Mouse (Mus musculus) C2C12 (cell line): ENCODE data around the gene Cstf1. TPM values are rescaled to one million over a fixed set of nuclear protein-coding genes. Genes with fewer than 3 reads are reported as not detected.

Experiments
- H3K27me3 ChIP-seq: one replicate; pipeline ENCODE4 v1.6.1; 2011; ENCODE audit not compliant: control insufficient read depth, insufficient read depth, insufficient read length
- H3K36me3 ChIP-seq: one replicate; pipeline ENCODE4 v1.6.1; 2011; ENCODE audit not compliant: control insufficient read depth, insufficient read depth
- H3K4me3 ChIP-seq: one replicate; pipeline ENCODE4 v1.5.1; 2011; ENCODE audit warnings: mild to moderate bottlenecking, control low read depth; ENCODE audit not compliant: poor library complexity, insufficient read depth, severe bottlenecking
- H3K79me2 ChIP-seq: one replicate; pipeline ENCODE4 v1.6.1; 2011; ENCODE audit not compliant: control insufficient read depth, insufficient read depth
- H3K79me3 ChIP-seq: one replicate; pipeline ENCODE4 v1.6.1; 2011; ENCODE audit warnings: low read depth, control low read depth
- H3ac ChIP-seq: one replicate; pipeline ENCODE3; 2011; ENCODE audit warnings: low read depth; ENCODE audit not compliant: control insufficient read depth, insufficient read length
- CEBPB ChIP-seq: IDR thresholded peaks from one replicate; pipeline ENCODE4 v1.6.1; 2011; ENCODE audit warnings: low read depth, mild to moderate bottlenecking, control low read depth, moderate library complexity
- CTCF ChIP-seq: IDR thresholded peaks from one replicate; pipeline ENCODE4 v1.5.1; 2011; ENCODE audit not compliant: control insufficient read depth, insufficient read depth, insufficient read length
- FOSL1 ChIP-seq: IDR thresholded peaks from one replicate; pipeline ENCODE4 v1.8.0; 2011; ENCODE audit warnings: mild to moderate bottlenecking, low read length; ENCODE audit not compliant: poor library complexity, insufficient read depth, severe bottlenecking
- MAX ChIP-seq: IDR thresholded peaks from one replicate; pipeline ENCODE4 v1.6.1; 2011; ENCODE audit warnings: mild to moderate bottlenecking, control low read depth
- MYOD1 ChIP-seq: IDR thresholded peaks from one replicate; pipeline ENCODE4 v1.6.1; 2011; ENCODE audit warnings: low read depth; ENCODE audit not compliant: control insufficient read depth, insufficient read length
- MYOG ChIP-seq: IDR thresholded peaks from one replicate; pipeline ENCODE4 v1.6.1; 2011; ENCODE audit not compliant: control insufficient read depth, insufficient read length; ENCODE audit errors: extremely low read depth
- USF1 ChIP-seq: IDR thresholded peaks from one replicate; pipeline ENCODE4 v1.6.1; 2011; ENCODE audit warnings: low read depth, mild to moderate bottlenecking, control low read depth, moderate library complexity
- polyA plus RNA-seq: library from polyadenylated mRNA; unstranded; fragments of >200 nt; fragmentation: generic; extraction: Trizol; gene quantifications from one replicate; pipeline ENCODE4 v1.2.1, GENCODE M21; 2012; ENCODE audit warnings: missing spikeins

Cstf1 gene
- polyA plus RNA-seq, 1 experiment, result 51.4 TPM

- no peak for TF ChIP-seq MAX
- TF ChIP-seq MYOG, result no peak
- no peak for TF ChIP-seq CEBPB
- no peak for TF ChIP-seq USF1
- no peak for TF ChIP-seq FOSL1
- no peak for TF ChIP-seq CTCF
- no peak for TF ChIP-seq MYOD1
- no peak overlapping the region for H3K4me3 ChIP-seq
Measured at GRCm38 (mm10) chr2:172346933-172347611, 23.4 kb upstream of the Cstf1 start.

GRCm38 (mm10) chr2:172348297-172348950 is 22.1 kb upstream of the Cstf1 start:
- no peak overlapping the region for H3ac ChIP-seq
- no peak overlapping the region for H3K4me3 ChIP-seq
- H3K27me3 ChIP-seq, result no peaks in the 10 kb centered on the region
- H3K36me3 ChIP-seq, result no peaks in the 10 kb centered on the region
- TF ChIP-seq MYOD1 (no peak), MAX (no peak), USF1 (no peak), CTCF (no peak), MYOG (no peak), FOSL1 (no peak), CEBPB (no peak)
- no peaks in the 10 kb centered on the region for H3K79me3 ChIP-seq
- H3K79me2 ChIP-seq, result no peaks in the 10 kb centered on the region

More at GRCm38 (mm10) chr2:172346933-172347611, 23.4 kb upstream of the Cstf1 start:
- H3K79me3 ChIP-seq, result no peaks in the 10 kb centered on the region
- H3K79me2 ChIP-seq, result no peaks in the 10 kb centered on the region
- no peaks in the 10 kb centered on the region for H3K36me3 ChIP-seq
- peaks cover 4% of the 10 kb centered on the region for H3K27me3 ChIP-seq
- no peak overlapping the region for H3ac ChIP-seq

GRCm38 (mm10) chr2:172349776-172350175 is 20.7 kb upstream of the Cstf1 start:
- peaks cover 5% of the 10 kb centered on the region for H3K36me3 ChIP-seq
- TF ChIP-seq CEBPB (no peak), CTCF (no peak), MYOD1 (no peak), MAX (no peak), FOSL1 (no peak), USF1 (no peak), MYOG (no peak)
- no peak overlapping the region for H3K4me3 ChIP-seq
- H3K27me3 ChIP-seq, result no peaks in the 10 kb centered on the region
- no peak overlapping the region for H3ac ChIP-seq
- H3K79me2 ChIP-seq, result no peaks in the 10 kb centered on the region
- H3K79me3 ChIP-seq, result no peaks in the 10 kb centered on the region

DNA sequence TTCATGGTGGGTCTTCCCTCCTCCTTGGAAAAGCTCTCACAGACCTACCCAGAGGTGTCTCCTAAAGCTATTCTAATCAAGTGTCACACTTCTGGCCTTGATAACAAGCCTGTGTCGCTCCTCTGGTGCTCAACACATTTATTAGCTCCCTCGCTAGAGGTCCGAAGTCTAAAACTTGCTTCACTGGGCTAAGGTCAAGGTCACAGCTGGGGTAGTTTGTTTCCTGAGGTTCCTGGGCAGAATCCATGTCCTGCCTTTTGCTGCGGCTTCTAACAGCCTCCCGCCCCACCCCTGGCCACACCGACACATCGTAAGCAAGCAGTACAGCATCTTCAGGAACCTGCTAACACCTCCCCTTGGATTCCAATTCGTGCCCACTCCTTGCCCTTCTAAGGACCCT is 19.7 kb upstream of the Cstf1 start:
- no peak for TF ChIP-seq CEBPB
- no peaks in the 10 kb centered on the region for H3K79me3 ChIP-seq
- no peaks in the 10 kb centered on the region for H3K79me2 ChIP-seq
- H3K4me3 ChIP-seq, result no peak overlapping the region
- H3ac ChIP-seq, result no peak overlapping the region
- H3K27me3 ChIP-seq, result no peaks in the 10 kb centered on the region
- H3K36me3 ChIP-seq, result peaks cover 15% of the 10 kb centered on the region

GRCm38 (mm10) chr2:172353218-172353617 is 17.3 kb upstream of the Cstf1 start:
- peaks cover 39% of the 10 kb centered on the region for H3K36me3 ChIP-seq
- H3K79me3 ChIP-seq, result peaks cover under 1% of the 10 kb centered on the region
- no peaks in the 10 kb centered on the region for H3K27me3 ChIP-seq
- H3K79me2 ChIP-seq, result peaks cover 3% of the 10 kb centered on the region
- no peak overlapping the region for H3K4me3 ChIP-seq
- TF ChIP-seq MAX, result no peak
- no peak for TF ChIP-seq FOSL1
- TF ChIP-seq MYOG, result no peak
- TF ChIP-seq CEBPB, result no peak
- no peak for TF ChIP-seq MYOD1
- H3ac ChIP-seq, result no peak overlapping the region

DNA sequence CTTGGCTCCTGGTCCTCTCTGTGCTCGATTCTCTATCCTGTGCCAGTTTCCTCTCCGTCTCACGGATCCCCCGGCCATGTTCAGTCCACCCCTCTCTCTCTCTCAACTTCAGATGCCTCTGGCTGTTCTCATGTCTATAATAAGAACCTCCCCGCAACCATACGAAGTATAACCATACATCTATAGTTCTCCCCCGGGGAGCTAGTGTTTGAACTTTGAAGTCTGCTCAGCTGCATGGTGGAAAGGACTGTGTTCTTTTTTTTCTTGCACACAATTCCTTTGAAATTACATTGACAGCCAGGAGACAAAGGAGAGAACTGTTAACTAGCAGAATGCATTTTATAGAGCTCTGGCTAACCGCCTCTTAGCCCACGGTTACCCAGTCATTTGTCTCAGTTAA is 15.7 kb upstream of the Cstf1 start:
- Histone ChIP-seq H3K36me3 (peaks cover 55% of the 10 kb centered on the region), H3K27me3 (no peaks in the 10 kb centered on the region), H3K79me3 (peaks cover 7% of the 10 kb centered on the region)

More for the DNA sequence above, 15.7 kb upstream of the Cstf1 start:
- TF ChIP-seq USF1 (no peak), MYOG (no peak), CTCF (no peak), CEBPB (no peak), MYOD1 (no peak), MAX (no peak), FOSL1 (no peak)
- Histone ChIP-seq H3ac (no peak overlapping the region), H3K4me3 (no peak overlapping the region), H3K79me2 (peaks cover 18% of the 10 kb centered on the region)
